Mouse (Mus musculus) adrenal gland, adult (tissue): ENCODE data around the gene Akap12.

Experiments
- DNase-seq, 2 experiments: peaks; one replicate each; pipeline ENCODE4 v3.0.0; 2022 to 2023; ENCODE audit warnings: low spot score in 1 of 2; ENCODE audit not compliant: inconsistent age in 2 of 2

Gene Akap12

GRCm38 (mm10) chr10:4266041-4266930 is at the start of gene Akap12:
TSS of gene Akap12 (plus strand) at chr10:4266380.
- DNase-seq, result peak; percentile 46 to 78

GRCm38 (mm10) chr10:4230563-4231359 is 35.4 kb upstream of the Akap12 start:
- no peak for DNase-seq

GRCm38 (mm10) chr10:4233102-4233501 is 33.1 kb upstream of the Akap12 start:
- DNase-seq, result peak; percentile 41 to 85

- no peak for DNase-seq
Measured at GRCm38 (mm10) chr10:4239794-4240574, 26.2 kb upstream of the Akap12 start.

GRCm38 (mm10) chr10:4243591-4244300 is 22.4 kb upstream of the Akap12 start:
- no peak for DNase-seq

GRCm38 (mm10) chr10:4245812-4246211 is 20.4 kb upstream of the Akap12 start:
- no peak for DNase-seq

- DNase-seq, result peak; percentile 16 to 55
Measured at GRCm38 (mm10) chr10:4246407-4246806, 19.8 kb upstream of the Akap12 start.

- DNase-seq, result no peak
Measured at GRCm38 (mm10) chr10:4249235-4249845, 16.8 kb upstream of the Akap12 start.

- DNase-seq, result no peak
Measured at GRCm38 (mm10) chr10:4250681-4251080, 15.5 kb upstream of the Akap12 start.

GRCm38 (mm10) chr10:4253613-4254012 is 12.6 kb upstream of the Akap12 start:
- DNase-seq, result no peak

- DNase-seq, result no peak
Measured at GRCm38 (mm10) chr10:4254459-4254858, 11.7 kb upstream of the Akap12 start.

- DNase-seq, result no peak
Measured at GRCm38 (mm10) chr10:4260925-4261324, 5.3 kb upstream of the Akap12 start.

- DNase-seq, result no peak
Measured at GRCm38 (mm10) chr10:4261359-4261952, 4.7 kb upstream of the Akap12 start.

GRCm38 (mm10) chr10:4265641-4266040 is 539 bp upstream of the Akap12 start:
- DNase-seq, result peak; percentile 40 to 70

- DNase-seq, result peak; percentile 34 to 66
Measured at GRCm38 (mm10) chr10:4266931-4267310, 741 bp downstream of the Akap12 start.

- no peak for DNase-seq
Measured at GRCm38 (mm10) chr10:4267481-4267880, 1.3 kb downstream of the Akap12 start.

- DNase-seq, result no peak
Measured at GRCm38 (mm10) chr10:4268140-4268539, 2.0 kb downstream of the Akap12 start.

GRCm38 (mm10) chr10:4275572-4275971 is 9.4 kb downstream of the Akap12 start:
- no peak for DNase-seq

GRCm38 (mm10) chr10:4276081-4276480 is 9.9 kb downstream of the Akap12 start:
- no peak for DNase-seq

GRCm38 (mm10) chr10:4278041-4278440 is 11.9 kb downstream of the Akap12 start:
- DNase-seq, result no peak
